Mouse (Mus musculus) adrenal gland, postnatal 4 days (tissue): ENCODE measurements around the gene Chrm5. TPM values are rescaled to one million over a fixed set of nuclear protein-coding genes. Genes with fewer than 3 reads are reported as not detected.

Experiments used
- DNase-seq, 2 experiments: peaks; one replicate each; pipeline ENCODE4 v3.0.0; 2021 to 2022; ENCODE audit warnings: low spot score in 2 of 2, mixed read lengths in 2 of 2
- long read RNA-seq, 2 experiments: library from polyadenylated mRNA; stranded (forward); transcript quantifications; one replicate each; pipeline ENCODE4 v2.0.0; 2021
- total RNA-seq, 2 experiments: library from RNA; stranded (reverse); gene quantifications; 2 replicates each; pipeline ENCODE4 v1.2.3; 2021

The Chrm5 gene
- under 1 TPM in 1 of 2 experiments, not detected in 1; 0.25 TPM for total RNA-seq
- long read RNA-seq, experiment 1: 0 reads
- long read RNA-seq, experiment 2, partial matches to known transcripts: 0 of 1 reads
- long read RNA-seq, experiment 2, other reads (novel, unspliced or antisense): 1 of 1 reads

DNA sequence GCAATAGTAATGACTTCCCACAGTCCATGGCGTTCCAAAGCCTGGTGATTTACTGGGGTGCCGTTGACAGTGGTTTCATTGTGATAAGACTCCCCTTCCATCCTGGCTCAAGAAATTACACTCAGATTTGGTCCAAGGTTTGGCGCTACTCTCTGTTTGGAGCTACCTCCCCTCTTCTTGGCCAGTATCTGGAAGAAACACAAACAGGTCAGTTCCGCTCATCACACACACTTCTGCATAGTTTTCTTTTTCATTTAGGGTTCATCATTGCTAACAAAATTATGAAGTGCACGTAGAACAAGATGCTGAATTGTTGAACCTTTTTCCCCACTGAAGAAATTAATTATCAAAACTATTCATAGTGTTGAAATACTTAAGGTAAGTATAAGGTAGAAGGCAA is at the start of gene Chrm5:
TSS of gene Chrm5 (minus strand) at position 101 of the 400 bp plus-strand sequence.
- DNase-seq: no peak

DNA sequence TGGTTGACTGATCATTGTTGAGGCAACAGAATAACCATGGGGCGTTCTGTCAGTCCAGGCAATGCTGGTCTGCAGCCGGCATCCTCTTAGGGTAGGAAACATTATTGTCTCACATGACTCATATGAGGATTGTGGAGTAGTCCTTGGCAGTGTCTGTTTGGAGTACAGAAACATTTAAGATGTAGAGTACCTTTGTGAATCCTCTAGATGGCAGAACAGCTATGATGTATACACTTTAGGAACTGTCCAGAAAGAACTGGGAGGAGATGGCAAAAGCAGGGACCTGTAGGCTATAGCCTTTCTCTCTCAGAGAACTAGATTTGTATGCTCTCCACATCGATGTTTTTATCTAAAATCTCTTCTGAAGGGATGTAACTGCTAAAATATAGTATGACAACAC is 46.4 kb upstream of the Chrm5 start:
- no peak for DNase-seq

DNA sequence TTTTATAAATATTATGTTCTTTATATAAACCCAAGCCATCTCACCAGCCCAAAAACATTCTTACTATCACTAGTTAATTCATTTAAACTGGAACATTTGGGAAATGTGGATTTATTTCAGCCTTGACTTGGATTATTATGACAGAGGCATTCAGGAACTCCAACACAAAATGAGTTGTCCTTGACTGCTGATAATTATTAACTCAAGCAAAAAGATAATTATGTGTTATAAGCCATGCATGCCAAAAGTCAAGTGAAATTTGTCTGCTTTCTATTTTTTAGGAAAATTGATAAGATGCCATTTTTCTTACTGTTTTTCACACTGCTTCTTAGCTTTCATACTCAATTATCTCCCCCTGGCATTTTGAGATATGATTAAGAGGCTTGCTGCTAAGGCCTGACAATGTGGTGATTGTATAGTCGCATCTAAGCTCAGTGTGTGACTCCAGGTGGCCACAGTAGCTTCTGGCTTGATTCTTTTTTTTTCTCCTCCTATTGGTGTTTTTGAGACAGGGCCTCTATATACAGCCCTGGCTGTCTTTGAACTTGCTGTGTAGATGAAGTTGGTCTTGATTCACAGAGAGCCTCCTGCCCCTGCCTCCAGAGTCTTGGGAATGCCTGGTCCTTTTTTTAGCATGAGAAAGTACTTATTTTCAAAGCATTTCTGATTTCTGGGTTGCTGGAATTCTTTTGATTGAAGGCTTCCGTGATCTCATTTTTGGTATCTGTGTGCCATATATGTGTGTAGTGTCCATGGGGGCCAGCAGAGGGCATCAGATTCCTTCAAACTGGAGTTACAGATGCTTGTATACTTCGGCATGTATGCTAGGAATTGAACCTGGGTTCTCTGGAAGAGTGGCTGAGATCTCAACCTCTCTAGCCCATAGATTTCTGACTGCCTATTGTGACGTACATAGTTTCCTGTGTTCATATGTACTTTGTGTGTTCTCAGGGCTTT is 40.2 kb upstream of the Chrm5 start:
- DNase-seq: no peak

DNA sequence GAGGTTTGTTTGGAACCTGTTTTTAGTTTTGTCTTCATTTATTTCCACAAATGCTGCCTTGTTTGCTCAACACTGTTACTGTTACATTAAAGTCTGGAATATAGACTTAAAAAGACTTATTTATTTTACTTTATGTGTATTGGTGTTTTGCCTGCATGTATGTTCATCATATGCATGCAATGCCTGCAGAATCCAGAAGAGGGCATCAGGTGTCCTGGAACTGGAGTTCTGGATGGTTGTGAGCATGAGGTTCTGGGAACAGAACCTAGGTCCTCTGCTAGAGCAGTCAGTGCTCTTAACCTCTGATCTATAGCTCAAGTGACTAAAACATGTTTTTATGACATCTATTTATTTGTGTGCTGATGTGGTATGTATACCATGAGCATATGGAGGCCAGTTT is 38.0 kb upstream of the Chrm5 start:
- no peak for DNase-seq

DNA sequence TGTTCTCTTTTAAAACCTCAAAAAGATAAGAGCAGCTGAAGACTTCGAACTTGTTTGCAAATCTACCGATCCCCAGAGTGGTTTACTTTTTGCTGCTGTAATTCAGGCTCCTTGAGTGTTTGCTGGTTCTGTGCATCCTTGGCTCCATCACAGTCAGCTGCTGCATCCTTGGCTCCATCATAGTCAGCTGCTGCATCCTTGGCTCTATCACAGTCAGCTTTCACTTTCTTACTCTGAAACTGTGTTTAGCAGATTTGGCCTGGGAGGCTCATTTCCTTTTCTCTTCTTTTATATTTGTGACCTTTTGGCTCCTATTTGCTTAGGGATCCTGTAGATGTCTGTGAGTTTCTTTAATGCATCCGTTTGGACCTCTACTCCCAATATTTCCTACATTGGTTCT is 36.6 kb upstream of the Chrm5 start:
- no peak for DNase-seq

DNA sequence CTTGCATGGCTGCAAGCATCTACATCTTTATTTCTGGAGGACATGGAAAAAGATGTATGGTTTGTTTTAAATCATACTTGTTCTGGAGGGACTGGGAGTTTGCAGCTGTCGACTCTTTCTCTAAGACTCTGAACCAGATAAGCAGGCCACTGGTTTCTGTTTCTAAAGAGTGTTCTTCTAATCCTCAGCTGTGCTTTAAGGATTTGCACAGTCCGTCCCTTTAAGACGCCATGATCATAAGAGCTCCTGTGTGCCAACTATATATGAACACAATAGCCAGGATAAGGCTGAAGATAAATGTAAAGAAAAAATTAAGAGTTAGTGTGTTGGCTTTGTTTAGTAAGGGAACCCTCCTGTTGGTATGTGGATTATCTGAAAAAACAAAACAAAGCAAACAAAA is 36.2 kb upstream of the Chrm5 start:
- DNase-seq: no peak

DNA sequence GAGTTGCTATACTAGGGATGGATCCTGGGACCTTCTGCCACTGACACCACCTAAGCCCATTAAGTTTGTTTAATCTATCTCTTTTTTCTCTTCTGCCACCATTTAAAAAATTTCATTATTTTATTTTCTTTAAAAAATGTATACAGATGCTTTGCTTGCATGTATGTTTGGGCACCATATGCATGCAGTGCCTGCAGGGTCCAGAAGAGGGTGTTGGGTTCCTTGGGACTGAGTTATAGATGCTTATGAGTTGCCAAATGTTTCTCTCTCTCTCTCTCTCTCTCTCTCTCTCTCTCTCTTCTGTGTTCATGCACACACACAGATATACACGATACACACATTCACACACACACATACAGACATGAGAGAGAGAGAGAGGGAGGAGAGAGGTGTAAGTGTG is 32.5 kb upstream of the Chrm5 start:
- DNase-seq: no peak

DNA sequence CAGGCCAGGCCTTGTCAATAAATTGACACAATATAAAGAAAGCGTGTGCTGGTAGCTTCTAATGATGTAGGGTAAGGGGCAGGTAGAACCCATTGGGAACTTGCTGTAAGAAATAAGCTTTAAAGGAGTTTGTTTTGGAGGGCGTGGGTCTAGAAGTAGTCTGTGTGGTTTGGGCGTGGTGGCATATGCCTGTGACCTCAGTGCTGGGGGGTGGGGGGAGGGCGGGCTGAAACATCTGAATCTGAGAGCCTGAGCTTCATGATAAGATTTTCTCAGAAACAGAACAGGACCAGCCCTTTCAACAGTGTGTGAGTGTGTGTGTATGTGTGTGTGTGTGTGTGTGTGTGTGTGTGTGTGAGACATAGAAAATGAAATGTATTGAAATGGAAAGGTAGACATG is 29.6 kb upstream of the Chrm5 start:
- DNase-seq: no peak

DNA sequence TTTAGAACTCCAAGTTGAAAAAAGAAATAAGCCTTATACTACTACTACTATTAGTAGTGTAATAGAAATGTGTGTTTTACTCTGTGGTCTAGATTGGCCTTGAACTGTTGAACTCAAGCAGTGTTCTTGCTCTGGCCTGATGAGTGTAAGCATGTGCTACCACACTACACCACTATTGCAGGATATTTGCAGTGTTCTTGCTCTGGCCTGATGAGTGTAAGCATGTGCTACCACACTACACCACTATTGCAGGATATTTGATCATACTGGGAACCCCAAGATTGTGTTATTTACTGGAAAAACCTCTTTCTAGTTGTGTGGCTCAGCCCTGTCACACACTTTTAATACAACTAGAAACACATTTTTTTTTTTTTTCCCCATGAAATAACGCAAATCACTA is 26.9 kb upstream of the Chrm5 start:
- no peak for DNase-seq

DNA sequence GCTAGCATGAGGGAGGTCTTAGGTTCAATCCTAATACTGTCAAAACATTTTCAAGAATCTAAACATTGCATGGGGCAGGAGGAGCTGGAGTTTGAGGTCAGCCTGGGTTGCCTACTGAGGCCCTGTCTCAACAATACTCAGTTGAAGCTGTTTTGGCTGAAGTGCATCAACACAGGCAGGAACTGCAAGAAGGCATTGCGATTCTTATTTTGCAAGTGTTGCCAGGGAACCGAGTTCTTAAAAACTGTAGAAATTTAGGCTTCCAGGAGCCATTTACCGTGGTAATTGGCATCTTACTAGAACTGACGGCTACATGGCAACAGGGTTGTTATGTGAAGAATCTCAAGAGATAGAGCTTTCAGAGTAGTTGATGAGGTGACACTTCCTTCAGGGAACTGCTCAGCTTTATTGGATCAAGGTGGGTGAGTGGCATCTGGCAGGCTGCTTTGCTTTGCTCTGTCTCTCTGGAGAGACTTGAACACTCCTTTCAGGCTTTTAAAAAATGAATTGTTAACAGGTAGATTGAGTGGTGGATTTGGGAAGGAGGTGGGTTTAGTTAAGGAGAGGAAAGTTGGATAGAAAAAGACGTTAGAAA is 26.4 kb upstream of the Chrm5 start:
- no peak for DNase-seq

DNA sequence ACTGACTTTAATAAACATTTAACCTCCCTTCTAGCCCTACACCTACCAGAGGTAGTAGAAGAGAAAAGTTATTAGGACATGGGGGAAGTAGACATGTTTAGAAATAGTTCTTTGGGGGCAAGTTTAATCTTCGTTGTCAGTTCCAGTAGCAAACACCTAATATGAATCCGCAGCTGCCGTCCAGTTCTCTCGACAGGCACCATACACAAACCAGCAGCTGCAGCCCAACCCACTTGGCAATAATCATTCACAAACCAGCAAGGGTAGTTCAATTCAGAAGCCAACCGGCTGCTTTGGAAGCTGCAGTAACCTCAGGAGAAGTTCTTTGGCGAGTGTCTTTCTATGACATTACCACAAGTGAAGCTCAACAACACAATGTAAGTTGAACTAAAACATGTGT is 23.4 kb upstream of the Chrm5 start:
- DNase-seq: no peak

DNA sequence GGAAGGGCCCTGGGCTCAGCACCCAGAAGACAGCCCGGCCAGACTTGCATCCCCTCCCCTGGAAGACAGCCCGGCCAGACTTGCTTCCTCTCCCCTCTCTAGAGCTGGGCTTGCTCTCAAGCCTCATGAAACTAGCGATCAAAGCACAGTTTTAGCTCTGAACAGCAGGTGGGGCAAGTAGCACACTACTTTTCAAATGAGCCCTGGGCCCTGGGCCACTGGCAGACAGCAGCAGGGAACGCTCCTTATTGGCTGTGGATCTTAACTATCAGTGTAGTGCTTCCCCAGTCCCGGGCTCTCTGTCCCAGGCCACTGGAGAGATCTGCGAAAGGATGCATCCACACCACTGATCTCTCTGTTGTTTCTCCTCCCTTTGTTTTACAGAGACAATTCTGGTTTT is 20.6 kb upstream of the Chrm5 start:
- DNase-seq: peak in 1 of 2 experiments; percentile 51

DNA sequence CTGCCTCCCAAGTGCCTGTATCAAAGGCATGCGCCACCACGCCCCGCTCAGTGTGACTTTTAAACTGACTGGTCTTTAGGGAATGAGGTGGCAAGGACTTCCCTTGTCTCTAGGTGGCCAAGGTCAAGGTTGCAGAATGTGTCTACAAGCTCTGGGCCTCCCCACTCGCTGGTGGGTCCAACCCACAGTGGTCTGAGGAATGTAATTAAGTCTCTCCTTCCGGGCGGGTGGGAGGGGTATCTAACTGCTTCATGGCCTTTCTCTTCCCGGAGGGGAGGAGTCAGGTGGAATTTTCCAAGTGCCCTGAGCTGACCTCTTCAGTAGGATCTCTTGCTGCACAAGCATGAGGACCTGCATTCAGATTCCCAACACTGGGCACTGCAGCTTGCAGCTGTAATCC is 17.3 kb upstream of the Chrm5 start:
- no peak for DNase-seq

DNA sequence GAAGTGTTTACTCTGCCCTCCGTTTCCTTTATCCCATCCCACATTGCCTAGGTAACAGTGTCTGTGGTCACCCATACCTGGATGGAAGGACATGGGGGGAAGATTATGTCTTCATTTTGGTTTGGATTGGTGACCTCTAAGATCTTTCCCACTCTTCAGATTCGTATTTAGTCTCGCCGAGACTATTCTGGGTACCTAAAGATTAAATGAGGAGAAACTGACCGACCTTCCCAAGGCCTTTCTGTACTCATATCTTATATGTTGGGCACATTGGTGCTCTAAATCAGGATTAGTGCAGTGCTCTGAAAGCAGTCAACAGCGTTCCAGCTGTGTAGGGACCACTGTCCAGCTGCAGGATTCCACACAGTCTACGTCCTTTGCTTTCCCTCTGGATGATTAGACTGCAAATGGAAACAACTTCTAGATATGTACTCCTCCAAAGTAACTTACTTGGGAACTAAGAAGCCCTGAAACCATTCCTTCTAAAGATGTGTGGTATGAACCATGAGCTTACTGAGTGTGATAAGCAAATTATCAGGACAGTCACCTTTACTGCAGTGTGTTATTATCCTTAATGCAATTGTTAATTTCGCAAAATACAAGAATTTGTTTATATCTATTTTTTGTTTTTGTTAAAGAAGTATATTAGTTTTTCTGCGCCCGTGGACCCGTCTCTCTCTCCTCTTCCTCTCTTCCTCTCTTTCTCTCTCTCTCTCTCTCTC is 13.1 kb upstream of the Chrm5 start:
- no peak for DNase-seq

DNA sequence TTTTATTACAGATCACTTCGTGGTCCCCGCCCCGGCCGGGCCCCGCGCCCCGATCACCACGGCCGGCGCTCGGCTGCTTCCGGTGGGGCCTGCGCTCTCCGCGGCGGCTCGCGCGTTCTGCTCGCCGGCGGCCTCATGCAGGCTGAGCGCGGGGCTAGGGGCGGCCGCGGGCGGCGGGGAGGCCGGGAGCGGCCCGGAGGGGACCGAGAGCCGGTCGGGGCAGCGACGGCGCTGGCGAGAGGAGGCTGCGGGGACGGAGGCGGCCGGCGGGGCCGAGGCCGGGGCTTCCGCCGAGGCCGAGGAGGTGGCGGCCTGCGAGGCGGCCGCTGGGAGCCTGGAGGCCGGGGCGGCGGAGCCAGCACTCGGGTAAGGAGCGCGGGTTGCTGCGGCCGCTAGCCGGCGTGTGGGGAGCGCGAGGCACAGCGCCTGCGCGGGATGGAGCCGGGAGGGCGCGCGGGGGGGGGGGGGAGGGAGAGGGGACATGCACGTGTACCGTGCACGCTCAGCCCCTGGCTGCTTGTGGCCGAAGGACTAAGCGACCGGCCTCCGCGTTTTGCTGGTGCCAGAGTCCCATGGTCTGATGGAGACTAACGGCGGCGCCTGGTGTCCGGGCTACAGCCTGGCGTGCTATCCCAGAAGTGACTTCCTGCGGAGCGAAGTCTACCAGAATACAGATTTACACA is 12.4 kb upstream of the Chrm5 start, which contains the start of gene Aven:
TSS of gene Aven (plus strand) at position 109 of the 683 bp plus-strand sequence.
- peak; percentile 71 to 73 for DNase-seq

DNA sequence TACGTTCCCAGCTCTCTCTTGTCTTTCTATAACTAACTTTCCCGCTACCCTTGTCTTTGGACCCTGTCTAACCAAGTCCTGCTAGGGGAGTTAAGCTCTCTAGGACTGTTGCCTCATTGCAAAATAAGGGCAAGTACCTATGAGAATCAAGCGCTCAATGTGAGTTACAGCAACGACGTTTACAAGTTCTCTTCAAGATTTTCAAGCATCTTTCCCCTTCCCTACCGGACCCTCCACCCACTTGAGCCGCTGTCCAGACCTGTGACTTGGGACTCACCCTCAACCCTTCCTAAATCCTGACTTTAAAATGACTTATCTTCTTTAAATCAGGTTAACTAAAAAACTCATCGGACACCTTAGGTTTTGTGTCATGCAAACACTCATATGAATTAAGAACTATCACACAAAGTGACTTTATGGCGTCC is 11.9 kb upstream of the Chrm5 start:
- DNase-seq: no peak

DNA sequence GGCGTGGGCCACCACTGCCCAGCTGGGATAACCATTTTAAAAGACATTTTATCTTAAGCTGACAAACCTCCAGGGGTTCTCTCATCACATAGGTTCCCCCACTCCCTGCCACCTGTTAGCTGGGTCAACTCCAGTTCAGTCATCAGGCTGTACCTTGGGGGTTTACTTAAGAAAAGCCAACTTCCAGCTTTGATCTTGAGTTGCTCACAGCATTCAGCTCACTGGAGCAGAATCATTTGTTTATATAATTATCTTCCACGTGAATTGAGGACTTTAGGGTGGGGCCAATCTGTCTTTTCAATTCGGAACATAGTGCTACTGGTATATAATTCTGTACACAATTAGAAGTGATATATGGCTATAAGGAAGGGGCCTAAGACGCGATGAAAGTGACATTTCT is 11.1 kb upstream of the Chrm5 start:
- DNase-seq: no peak

DNA sequence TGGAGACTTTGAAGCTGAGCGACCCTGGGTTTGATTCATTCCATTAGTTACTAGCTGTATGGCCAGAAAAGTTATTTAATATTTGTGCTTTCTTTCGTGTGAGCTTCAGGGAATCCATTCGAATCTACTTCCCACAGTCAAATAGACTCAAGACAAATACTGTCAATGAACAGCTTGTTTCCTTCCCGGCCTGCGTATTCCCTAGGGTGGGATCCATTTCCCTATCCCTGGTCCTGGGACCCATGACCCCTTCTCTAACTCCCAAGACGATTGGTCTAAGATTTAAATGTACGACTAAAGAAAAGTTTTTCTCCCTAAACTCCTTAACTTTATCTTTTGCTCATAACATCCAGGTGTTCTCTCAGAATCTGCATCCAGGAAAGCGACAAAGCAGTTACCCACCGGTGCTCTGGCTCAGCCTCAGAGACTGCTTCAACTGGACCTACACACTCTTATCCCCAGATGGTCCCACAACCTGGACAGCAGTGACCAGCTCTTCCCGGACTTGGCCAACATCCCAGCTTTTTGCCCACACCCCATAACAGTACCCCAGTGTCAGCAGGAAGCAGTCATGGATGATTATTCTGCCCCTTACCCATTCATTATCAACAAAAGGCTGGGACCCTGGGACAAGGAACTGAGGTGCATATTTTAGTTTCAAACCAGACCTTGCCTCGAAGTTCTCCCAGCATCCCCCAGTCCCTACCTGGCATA is 10.1 kb upstream of the Chrm5 start:
- DNase-seq: no peak

DNA sequence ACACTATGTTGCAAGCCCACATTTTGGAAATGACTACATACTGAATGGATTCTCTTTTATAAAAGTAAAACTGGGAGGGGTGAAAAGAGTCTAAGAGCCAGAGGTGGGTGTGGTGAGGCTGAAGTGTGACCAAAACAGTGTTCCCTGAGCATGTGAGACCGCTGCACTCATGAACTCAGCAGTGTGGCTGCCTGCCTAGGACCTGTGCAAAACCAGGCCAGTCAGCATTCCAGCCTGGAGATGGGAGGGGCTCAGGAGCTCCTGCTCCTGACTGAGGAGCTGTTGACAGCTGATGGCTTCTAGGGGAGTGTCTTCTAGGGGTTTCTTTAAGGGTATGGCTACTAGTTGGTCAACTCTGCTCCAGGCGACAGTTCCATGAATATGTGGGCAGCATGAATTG is 4.3 kb upstream of the Chrm5 start:
- no peak for DNase-seq

DNA sequence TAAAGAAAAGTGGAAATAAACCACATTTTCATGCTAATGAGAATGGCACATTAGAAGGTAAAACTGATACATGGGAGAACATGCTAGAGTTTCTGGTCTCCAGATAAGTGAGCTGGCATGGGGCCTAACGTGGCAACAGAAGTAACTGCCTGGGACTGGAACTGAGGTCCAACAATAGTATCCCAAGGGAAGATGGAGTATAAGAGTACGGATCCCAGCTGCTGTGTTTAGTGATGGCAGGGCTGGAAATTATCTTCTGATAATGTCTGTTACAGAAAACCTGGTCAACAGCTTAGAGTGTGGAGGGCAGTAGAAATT is 2.7 kb upstream of the Chrm5 start:
- no peak for DNase-seq
